Mouse (Mus musculus) embryonic facial prominence, embryonic 13.5 days (tissue): ENCODE results near the gene Ptov1. TPM values are rescaled to one million over a fixed set of nuclear protein-coding genes. Genes with fewer than 3 reads are reported as not detected.
A peak's percentile ranks its signal among the peaks of the same experiment; 100 is the strongest.
"Not testable (repeated sequence)": the region's sequence is repeated elsewhere in the genome, so short reads cannot be mapped to it uniquely, and the experiment has no call there.

Experiments used
- ATAC-seq: fragments of 200-750 bp; cut with Nextera tagmentation; 2 replicates; pipeline ENCODE4 v1.8.0; 2017; ENCODE audit warnings: low read depth; ENCODE audit not compliant: insufficient number of reproducible peaks, insufficient read depth, low FRiP score, low TSS enrichment
- H3K27ac ChIP-seq: fragments of 300-500 bp; sonication (generic); 2 replicates; pipeline ENCODE4 v1.5.1; 2015; ENCODE audit warnings: moderate library complexity, mild to moderate bottlenecking, inconsistent platforms
- H3K27me3 ChIP-seq: fragments of 300-500 bp; sonication (generic); 2 replicates; pipeline ENCODE4 v1.6.1; 2015; ENCODE audit warnings: mild to moderate bottlenecking, inconsistent platforms
- H3K36me3 ChIP-seq: fragments of 300-500 bp; sonication (generic); 2 replicates; pipeline ENCODE4 v1.6.1; 2015; ENCODE audit warnings: mild to moderate bottlenecking, inconsistent platforms
- H3K4me1 ChIP-seq: fragments of 300-500 bp; sonication (generic); 2 replicates; pipeline ENCODE4 v1.6.1; 2015; ENCODE audit warnings: inconsistent platforms
- H3K4me2 ChIP-seq: fragments of 300-500 bp; sonication (generic); 2 replicates; pipeline ENCODE4 v1.6.1; 2015; ENCODE audit warnings: moderate library complexity, mild to moderate bottlenecking, inconsistent platforms
- H3K4me3 ChIP-seq: fragments of 300-500 bp; sonication (generic); 2 replicates; pipeline ENCODE4 v1.5.1; 2015; ENCODE audit warnings: mild to moderate bottlenecking, inconsistent platforms
- H3K9ac ChIP-seq: fragments of 300-500 bp; sonication (generic); 2 replicates; pipeline ENCODE4 v1.6.1; 2015; ENCODE audit warnings: mild to moderate bottlenecking, inconsistent platforms
- H3K9me3 ChIP-seq: fragments of 300-500 bp; sonication (generic); 2 replicates; pipeline ENCODE4 v1.6.1; 2016; ENCODE audit warnings: inconsistent platforms
- WGBS: fragments of 180-500 bp; shearing (Covaris S2); methylation state at CpG from one replicate; pipeline ENCODE4 v1.1.7; 2015; ENCODE audit warnings: mixed read lengths; 5-methylcytosine and 5-hydroxymethylcytosine counted together
- polyA plus RNA-seq: library from polyadenylated mRNA; unstranded; fragments of >200 nt; fragmentation: Nextera tagmentation; extraction: Ambion mirVana; gene quantifications from 2 replicates; pipeline ENCODE4 v1.2.1, GENCODE M21; 2015

Gene Ptov1
- polyA plus RNA-seq, 1 experiment from 2014 or later = 526 TPM

- no peak overlapping the region for H3K9ac ChIP-seq
- H3K4me3 ChIP-seq = no peak overlapping the region
- no peaks in the 10 kb centered on the region for H3K9me3 ChIP-seq
- H3K27me3 ChIP-seq = no peaks in the 10 kb centered on the region
- no peak overlapping the region for H3K4me2 ChIP-seq
- WGBS = 83% methylated on average over 7 of the region's 7 CpGs
- ATAC-seq = no peak
- H3K36me3 ChIP-seq = peaks cover 79% of the 10 kb centered on the region
- H3K27ac ChIP-seq = no peak overlapping the region
- H3K4me1 ChIP-seq = peaks cover 23% of the 10 kb centered on the region
Measured at GRCm38 (mm10) chr7:44886964-44887363, 17.4 kb upstream of the Ptov1 start.

- no peak for ATAC-seq
- H3K4me1 ChIP-seq = 0 out of 2 replicates have a peak, but pooled peaks cover 8% of the 10 kb centered on the region
- H3K9me3 ChIP-seq = no peaks in the 10 kb centered on the region
- peaks cover 95% of the 10 kb centered on the region for H3K36me3 ChIP-seq
- H3K4me3 ChIP-seq = no peak overlapping the region
- no peak overlapping the region for H3K4me2 ChIP-seq
- WGBS = 97% methylated on average over 5 of the region's 5 CpGs
- no peak overlapping the region for H3K27ac ChIP-seq
- H3K9ac ChIP-seq = no peak overlapping the region
- H3K27me3 ChIP-seq = no peaks in the 10 kb centered on the region
Measured at GRCm38 (mm10) chr7:44884637-44885036, 15.0 kb upstream of the Ptov1 start.

GRCm38 (mm10) chr7:44883036-44883435 lies 13.4 kb upstream of the Ptov1 start:
- no peaks in the 10 kb centered on the region for H3K4me1 ChIP-seq
- ATAC-seq = no peak
- no peak overlapping the region for H3K9ac ChIP-seq
- H3K27me3 ChIP-seq = no peaks in the 10 kb centered on the region
- no peak overlapping the region for H3K4me3 ChIP-seq
- 95% methylated on average over 3 of the region's 3 CpGs for WGBS
- no peak overlapping the region for H3K4me2 ChIP-seq
- H3K36me3 ChIP-seq = peaks cover 96% of the 10 kb centered on the region
- H3K27ac ChIP-seq = no peak overlapping the region
- H3K9me3 ChIP-seq = no peaks in the 10 kb centered on the region

GRCm38 (mm10) chr7:44877833-44878232 lies 8.2 kb upstream of the Ptov1 start:
- WGBS = 89% methylated on average over 14 of the region's 14 CpGs
- H3K27me3 ChIP-seq = no peaks in the 10 kb centered on the region
- peaks cover 71% of the 10 kb centered on the region for H3K36me3 ChIP-seq
- no peaks in the 10 kb centered on the region for H3K4me1 ChIP-seq
- no peak overlapping the region for H3K4me2 ChIP-seq
- no peak overlapping the region for H3K4me3 ChIP-seq
- no peak overlapping the region for H3K27ac ChIP-seq
- H3K9me3 ChIP-seq = no peaks in the 10 kb centered on the region
- ATAC-seq = no peak
- H3K9ac ChIP-seq = no peak overlapping the region

- not testable (repeated sequence) for H3K9me3 ChIP-seq, H3K4me2 ChIP-seq, H3K27me3 ChIP-seq, H3K9ac ChIP-seq, H3K4me3 ChIP-seq, H3K27ac ChIP-seq, ATAC-seq
- peaks cover 11% of the 10 kb centered on the region for H3K36me3 ChIP-seq
- H3K4me1 ChIP-seq = peaks cover 24% of the 10 kb centered on the region
- 88% methylated on average over 2 of the region's 2 CpGs for WGBS
Measured at GRCm38 (mm10) chr7:44871774-44872173, 2.2 kb upstream of the Ptov1 start.

- WGBS = 91% methylated on average over 1 of the region's 1 CpGs
- Histone ChIP-seq H3K4me1 (peaks cover 30% of the 10 kb centered on the region), H3K9ac (no peak overlapping the region), H3K4me2 (no peak overlapping the region), H3K36me3 (peaks cover 11% of the 10 kb centered on the region), H3K27ac (no peak overlapping the region), H3K9me3 (no peaks in the 10 kb centered on the region), H3K27me3 (no peaks in the 10 kb centered on the region), H3K4me3 (no peak overlapping the region)
- ATAC-seq = no peak
Measured at GRCm38 (mm10) chr7:44871181-44871580, 1.6 kb upstream of the Ptov1 start.

- Histone ChIP-seq H3K9ac (peak overlapping the region; percentile 100), H3K4me2 (peak overlapping the region; percentile 94), H3K9me3 (no peaks in the 10 kb centered on the region), H3K27me3 (no peaks in the 10 kb centered on the region), H3K4me3 (peak overlapping the region; percentile 92), H3K36me3 (peaks cover 11% of the 10 kb centered on the region), H3K4me1 (peaks cover 36% of the 10 kb centered on the region), H3K27ac (peak overlapping the region; percentile 100)
- WGBS = 81% methylated on average over 6 of the region's 6 CpGs
- no peak for ATAC-seq
Measured at GRCm38 (mm10) chr7:44870614-44871013, 1.0 kb upstream of the Ptov1 start.

GRCm38 (mm10) chr7:44868919-44869696 lies 480 bp downstream of the Ptov1 start:
- WGBS = under 1% methylated on average over 100 of the region's 108 CpGs
- Histone ChIP-seq H3K9ac (peak overlapping the region; percentile 100), H3K9me3 (no peaks in the 10 kb centered on the region), H3K4me3 (peak overlapping the region; percentile 92), H3K4me2 (peak overlapping the region; percentile 94), H3K36me3 (peaks cover 26% of the 10 kb centered on the region), H3K27ac (peak overlapping the region; percentile 100), H3K27me3 (no peaks in the 10 kb centered on the region), H3K4me1 (peaks cover 43% of the 10 kb centered on the region)
- ATAC-seq = peak; percentile 65

- Histone ChIP-seq H3K9ac (peak overlapping the region; percentile 100), H3K4me3 (peak overlapping the region; percentile 92), H3K4me2 (peak overlapping the region; percentile 94), H3K4me1 (peaks cover 43% of the 10 kb centered on the region), H3K36me3 (peaks cover 32% of the 10 kb centered on the region), H3K27ac (peak overlapping the region; percentile 100), H3K27me3 (no peaks in the 10 kb centered on the region), H3K9me3 (no peaks in the 10 kb centered on the region)
- ATAC-seq = no peak
- WGBS = 5% methylated on average over 16 of the region's 16 CpGs
Measured at GRCm38 (mm10) chr7:44868465-44868864, 1.1 kb downstream of the Ptov1 start.

GRCm38 (mm10) chr7:44867802-44868201 lies 1.8 kb downstream of the Ptov1 start:
- Histone ChIP-seq H3K27ac (peak overlapping the region; percentile 100), H3K4me2 (peak overlapping the region; percentile 94), H3K9me3 (no peaks in the 10 kb centered on the region), H3K27me3 (no peaks in the 10 kb centered on the region), H3K9ac (peak overlapping the region; percentile 100), H3K4me3 (peak overlapping the region; percentile 92), H3K4me1 (peaks cover 43% of the 10 kb centered on the region), H3K36me3 (peaks cover 39% of the 10 kb centered on the region)
- 43% methylated on average over 9 of the region's 9 CpGs for WGBS
- no peak for ATAC-seq

GRCm38 (mm10) chr7:44867010-44867702 lies 2.4 kb downstream of the Ptov1 start:
- H3K27ac ChIP-seq = peak overlapping the region; percentile 100; the same call in 1 of the 2 replicates

More at GRCm38 (mm10) chr7:44867010-44867702, 2.4 kb downstream of the Ptov1 start:
- no peak for ATAC-seq
- Histone ChIP-seq H3K4me2 (peak overlapping the region; percentile 94), H3K27me3 (no peaks in the 10 kb centered on the region), H3K36me3 (peaks cover 45% of the 10 kb centered on the region), H3K4me1 (peaks cover 43% of the 10 kb centered on the region), H3K9ac (peak overlapping the region; percentile 100), H3K4me3 (peak overlapping the region; percentile 92), H3K9me3 (no peaks in the 10 kb centered on the region)
- WGBS = 67% methylated on average over 19 of the region's 19 CpGs
